Mouse (Mus musculus) neutrophil, adult 5-6 weeks (primary cell): ENCODE measurements at regions not wholly inside any gene's neighbourhood (a gene's known extent, or its start where the extent isn't known, plus 50 kb on each side); places are given as distances from the start of the nearest gene placed in this dataset.

Source experiments
- ATAC-seq: fragments of 151-379, 151-347 bp; 2 replicates; pipeline ENCODE4 v1.8.0; 2017; ENCODE audit warnings: mild to moderate bottlenecking, moderate TSS enrichment; ENCODE audit not compliant: insufficient number of reproducible peaks, poor library complexity, low FRiP score, severe bottlenecking; ENCODE audit errors: extremely low read depth

DNA sequence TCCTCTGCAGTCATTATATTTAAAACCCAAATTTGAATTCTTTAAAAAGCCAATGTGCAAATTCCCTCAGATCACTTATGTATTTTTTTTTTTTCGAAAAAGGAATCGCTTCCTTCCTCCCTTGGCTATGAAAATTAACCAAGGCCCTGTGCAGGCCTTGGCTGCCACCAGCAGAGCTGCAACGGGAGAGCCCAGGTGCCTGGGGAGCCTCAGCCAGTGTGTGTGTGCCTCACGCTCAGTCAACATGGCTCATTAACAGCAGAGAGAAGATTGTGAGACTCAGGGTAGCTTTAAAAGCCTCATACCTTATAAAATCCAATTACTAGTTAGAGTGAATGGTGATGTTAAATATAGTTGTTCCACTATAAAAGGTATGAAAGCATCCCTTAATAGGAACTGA, 148.6 kb downstream of the Mex3b start:
- no peak for ATAC-seq

GRCm38 (mm10) chr7:83016566-83016965, 149.4 kb downstream of the Mex3b start:
- no peak for ATAC-seq

GRCm38 (mm10) chr7:83020584-83020983, 153.5 kb downstream of the Mex3b start:
- no peak for ATAC-seq

GRCm38 (mm10) chr7:83023990-83024389, 156.9 kb downstream of the Mex3b start:
- no peak for ATAC-seq

GRCm38 (mm10) chr7:83031101-83031500, 164.0 kb downstream of the Mex3b start:
- ATAC-seq: no peak

DNA sequence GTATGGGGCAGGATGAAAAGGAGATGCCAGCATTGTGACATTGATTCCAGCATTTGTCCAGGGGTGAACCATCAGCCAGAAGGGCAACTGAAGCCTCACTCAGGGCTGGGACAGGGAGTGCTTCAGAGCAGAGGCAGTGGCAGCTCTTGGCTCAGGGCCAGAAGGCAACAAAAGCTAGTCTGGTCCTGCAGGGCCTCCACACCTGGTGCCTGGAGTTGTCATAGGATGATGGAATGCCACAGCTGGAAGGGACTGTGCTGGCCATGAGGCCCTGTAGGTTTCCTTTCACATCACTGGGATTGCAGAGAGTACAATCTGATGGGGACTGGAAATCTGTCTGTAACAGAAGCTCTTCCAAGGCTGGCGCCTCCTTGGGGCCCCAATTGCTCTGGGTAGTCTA, 164.9 kb downstream of the Mex3b start:
- ATAC-seq: no peak

- ATAC-seq: no peak
These were observed 165.8 kb downstream of the Mex3b start for GRCm38 (mm10) chr7:83032924-83033323.

- ATAC-seq: no peak
These were observed 168.1 kb downstream of the Mex3b start for GRCm38 (mm10) chr7:83035190-83035589.

DNA sequence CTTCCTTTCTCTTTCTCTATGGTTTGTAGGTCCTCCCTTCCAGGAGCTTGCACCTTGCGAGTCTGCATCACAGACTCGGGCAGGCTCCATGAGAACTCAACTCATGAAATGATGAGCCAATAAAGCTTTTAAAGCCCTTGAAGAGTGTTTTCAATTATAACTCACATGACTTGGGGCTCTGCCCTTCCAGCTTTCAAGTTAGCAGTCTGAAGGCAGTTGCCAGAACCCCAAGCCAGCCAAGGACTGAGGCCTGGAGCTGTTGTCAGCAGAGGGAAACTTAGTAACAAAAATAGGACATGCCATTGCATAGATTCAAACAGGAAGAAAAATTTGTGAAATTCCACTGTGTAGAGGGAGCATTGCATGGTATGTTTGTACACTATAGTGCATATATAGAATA, 169.3 kb downstream of the Mex3b start:
- no peak for ATAC-seq

GRCm38 (mm10) chr7:83037100-83037499, 170.0 kb downstream of the Mex3b start:
- ATAC-seq: no peak

- no peak for ATAC-seq
These were observed 170.6 kb downstream of the Mex3b start for GRCm38 (mm10) chr7:83037714-83038113.

DNA sequence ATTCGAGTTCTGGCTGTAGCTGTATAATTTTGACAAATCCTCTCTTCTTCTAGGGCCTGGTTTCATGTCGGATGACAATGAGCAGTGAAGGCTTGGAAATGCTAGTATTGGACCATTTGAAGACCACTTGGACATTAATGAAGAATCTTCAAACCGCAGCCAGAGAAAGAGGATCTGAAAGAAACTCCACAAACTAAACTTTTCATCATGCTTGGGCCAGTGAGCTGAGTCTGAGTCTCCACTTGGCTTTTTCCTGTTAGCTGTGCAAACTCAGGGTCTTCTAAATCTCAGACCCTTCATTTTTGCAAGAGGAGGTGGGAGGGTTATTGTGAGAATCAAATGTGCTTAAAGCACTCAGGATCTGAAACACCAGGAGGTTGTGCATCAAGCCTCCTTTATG, 176.6 kb downstream of the Mex3b start:
- ATAC-seq: no peak

- no peak for ATAC-seq
These were observed 178.1 kb downstream of the Mex3b start for GRCm38 (mm10) chr7:83045266-83045665.

GRCm38 (mm10) chr7:83050011-83050410, 182.9 kb downstream of the Mex3b start:
- no peak for ATAC-seq

DNA sequence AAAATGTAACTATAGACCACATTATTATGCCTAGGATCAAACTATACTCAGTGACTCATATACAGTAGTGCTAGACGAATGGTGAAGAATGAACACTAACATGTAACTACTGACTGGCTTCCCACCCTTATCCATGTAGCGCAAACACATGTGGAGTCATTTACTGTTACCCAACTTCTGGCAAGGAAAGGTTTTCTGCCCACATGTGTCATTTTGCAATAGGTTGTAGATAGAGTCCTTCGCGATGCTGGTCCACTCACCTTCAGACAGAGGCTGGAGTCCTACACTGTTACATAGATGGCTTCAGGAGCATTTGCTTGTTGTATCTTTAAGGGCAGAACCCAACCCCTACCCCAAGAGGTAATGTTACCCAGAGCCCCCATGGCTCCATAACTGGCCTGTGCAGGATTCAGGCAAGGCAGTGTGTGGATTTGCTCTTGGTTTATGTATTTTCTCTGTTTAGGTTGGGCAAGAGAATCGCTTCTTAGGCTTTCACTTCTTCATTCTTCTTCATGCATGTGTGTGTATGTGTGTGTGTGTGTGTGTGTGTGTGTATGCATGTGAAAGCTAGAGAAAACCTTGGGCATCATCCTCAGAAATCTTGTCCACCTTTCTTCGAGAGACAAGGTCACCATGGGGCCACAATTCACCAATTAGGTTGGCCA, 183.8 kb downstream of the Mex3b start:
- no peak for ATAC-seq

GRCm38 (mm10) chr7:83056101-83056935, 189.2 kb downstream of the Mex3b start:
- ATAC-seq: no peak

DNA sequence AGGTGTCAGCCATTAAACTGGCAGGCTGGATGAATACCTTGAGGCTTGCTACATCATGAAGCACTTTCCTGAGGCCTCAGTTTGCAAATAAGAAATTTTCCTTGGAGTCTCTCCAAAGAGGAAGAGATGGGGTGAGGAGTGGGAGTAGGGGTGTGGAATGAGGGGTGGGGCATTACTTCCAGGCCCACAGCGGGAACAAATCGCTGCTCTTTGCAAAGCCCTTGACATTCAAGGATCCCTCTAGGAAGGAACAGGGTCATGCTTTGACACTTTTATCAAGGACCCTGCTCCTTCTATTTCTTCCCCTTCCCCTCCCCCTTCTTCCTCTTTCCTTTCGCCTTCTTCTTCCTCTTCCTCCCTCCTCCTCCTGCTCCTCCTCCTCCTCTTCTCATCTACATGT, 193.2 kb downstream of the Mex3b start:
- no peak for ATAC-seq

DNA sequence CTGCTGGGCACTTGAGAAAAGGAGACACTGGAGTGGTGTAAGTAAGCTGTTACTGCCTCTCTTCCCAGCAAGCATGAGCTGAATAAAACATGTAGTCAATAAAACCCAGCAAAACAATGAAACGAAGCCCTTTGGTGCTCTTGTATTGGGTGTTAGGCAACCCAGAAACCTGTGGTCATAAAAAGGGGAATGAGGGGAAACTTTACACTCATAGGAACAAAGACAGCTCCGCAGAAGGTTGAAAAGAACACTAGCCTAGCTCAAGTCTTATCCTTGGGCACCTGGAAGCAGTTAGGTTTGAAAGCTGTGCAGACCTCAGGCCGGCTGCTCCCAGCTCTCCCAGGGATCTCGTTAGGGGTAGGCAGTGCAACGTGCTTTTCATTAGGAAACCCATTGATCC, 193.6 kb downstream of the Mex3b start:
- ATAC-seq: no peak

DNA sequence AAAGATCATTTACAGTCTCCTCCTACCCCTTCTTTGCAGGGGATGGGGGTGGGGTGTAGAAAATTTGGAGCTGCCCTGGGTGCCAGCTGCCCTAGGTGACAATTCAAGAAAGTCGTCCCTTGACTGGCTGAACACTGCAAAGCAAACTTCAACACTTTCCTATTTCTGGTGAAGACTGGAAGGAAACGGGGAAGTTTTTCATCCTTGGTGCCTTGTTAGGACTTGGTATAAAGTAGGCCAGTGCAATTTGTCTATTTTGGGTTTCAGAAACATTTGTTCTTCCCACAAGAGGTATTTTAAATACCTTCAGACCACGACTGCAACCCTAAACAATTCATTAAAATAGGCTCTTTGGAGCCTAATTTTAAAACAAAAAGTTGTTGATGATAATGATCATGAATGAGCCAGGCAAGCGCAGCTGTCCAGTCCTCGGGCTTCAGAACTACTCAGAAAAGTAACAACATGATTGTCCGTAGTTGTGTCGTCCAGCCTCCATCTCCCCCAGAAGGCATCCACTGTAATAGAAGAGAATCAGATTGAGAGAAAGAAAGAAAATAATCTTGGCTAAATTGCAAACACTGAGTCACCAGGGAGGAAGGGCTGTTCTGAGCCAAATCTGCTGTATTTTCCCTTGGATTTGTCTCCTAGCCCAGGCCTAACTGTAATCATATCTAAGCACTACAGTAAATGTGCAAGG, 194.2 kb downstream of the Mex3b start:
- ATAC-seq: no peak

- ATAC-seq: peak; percentile 77
These were observed 194.9 kb downstream of the Mex3b start for GRCm38 (mm10) chr7:83061894-83062477.
